Mouse (Mus musculus): ENCODE results near the gene Vps25.

DNA sequence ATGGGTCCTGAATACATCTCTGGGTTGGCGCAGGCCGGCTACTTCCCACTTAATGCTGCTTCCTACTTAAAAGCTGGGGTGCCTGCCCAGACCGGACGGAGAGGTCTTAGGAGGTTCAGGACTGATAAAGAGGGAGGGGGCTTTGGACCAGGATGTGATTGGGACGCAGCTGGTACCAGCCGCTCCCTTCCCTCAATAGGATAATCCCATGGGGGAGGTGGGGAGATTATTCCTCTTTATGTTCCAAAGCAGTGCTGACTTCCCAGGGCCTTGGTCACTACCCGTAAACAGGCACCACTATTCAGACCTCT, 6.8 kb upstream of the Vps25 start:
- TF ChIP-seq ZC3H11A (IDR thresholded peaks at IDR 0.05; ENCODE audit: borderline replicate concordance, low read depth, low read length): no peak
- no peak for TF ChIP-seq MAFK (IDR thresholded peaks at IDR 0.05; ENCODE audit: insufficient read depth, low read depth, low read length)
- TF ChIP-seq HCFC1 (IDR thresholded peaks at IDR 0.05; ENCODE audit: borderline replicate concordance, insufficient read depth, low read length): no peak

Data from ES-E14 (cell line).